Mouse (Mus musculus) lung, postnatal 36 days (tissue): ENCODE data around the gene Tspan2.

Experiments
- DNase-seq: peaks from one replicate; pipeline ENCODE4 v3.0.0; 2022; ENCODE audit warnings: mixed read lengths

The Tspan2 gene

DNA sequence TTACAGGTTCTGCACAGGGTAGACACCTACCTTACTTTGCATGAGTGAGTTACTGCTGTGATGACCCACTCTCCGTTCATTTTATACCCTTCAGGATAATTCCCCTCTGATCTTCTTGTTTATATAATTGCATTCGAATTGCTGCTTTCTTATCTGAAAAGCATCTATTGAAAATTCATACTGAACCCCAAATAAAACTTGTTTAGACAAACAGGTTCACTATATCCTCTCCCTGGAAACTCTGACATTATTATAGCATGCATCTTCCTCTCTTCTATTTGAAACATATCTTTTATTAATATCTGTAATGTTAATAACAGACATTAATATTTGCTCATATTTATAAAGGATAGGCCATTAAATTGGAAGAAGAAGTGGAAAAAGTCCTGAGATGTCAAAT lies 48.3 kb downstream of the Tspan2 start, which contains the start of gene Tshb:
Gene Tshb, minus strand, starts transcription at position 101 of the 400 bp plus-strand sequence.
- no peak for DNase-seq

DNA sequence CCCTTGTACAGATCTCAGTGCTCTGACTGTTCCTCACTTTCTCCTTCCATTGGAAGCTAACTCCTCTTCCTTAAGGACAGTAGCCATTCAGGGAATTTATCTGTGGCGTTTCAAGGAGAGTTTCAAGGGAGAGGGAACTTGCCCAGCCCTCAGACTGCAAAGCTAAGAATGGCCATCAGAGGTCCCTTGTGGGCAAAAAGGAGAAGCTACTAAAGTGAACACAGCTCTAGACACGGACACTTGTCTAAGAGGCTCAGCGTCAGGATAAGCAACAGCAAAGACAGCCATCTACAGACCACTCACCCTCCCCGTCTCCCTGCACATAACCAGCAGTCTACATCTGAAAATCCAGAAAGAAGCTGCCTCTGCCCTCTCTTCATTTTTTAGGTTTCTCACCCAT lies 53.0 kb downstream of the Tspan2 start:
- DNase-seq = peak; percentile 8

DNA sequence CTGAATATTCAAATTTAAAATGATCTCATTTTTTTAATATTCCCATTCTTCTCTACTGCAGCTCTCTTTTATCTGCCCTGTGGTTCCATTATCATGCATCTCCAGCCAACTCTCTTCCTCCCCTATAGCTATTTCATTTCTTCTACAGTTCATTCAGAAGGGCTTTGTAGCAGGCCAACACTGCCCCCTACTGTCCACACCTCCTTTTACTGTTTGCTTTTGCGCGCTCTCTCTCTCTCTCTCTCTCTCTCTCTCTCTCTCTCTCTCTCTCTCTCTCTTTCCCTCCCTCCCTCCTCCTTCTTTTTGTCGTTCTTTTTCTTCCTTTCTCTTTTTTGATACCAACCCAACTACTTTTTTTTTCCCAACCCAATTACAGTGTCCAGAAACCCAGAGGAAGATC lies 69.6 kb downstream of the Tspan2 start:
- DNase-seq = peak; percentile 90

DNA sequence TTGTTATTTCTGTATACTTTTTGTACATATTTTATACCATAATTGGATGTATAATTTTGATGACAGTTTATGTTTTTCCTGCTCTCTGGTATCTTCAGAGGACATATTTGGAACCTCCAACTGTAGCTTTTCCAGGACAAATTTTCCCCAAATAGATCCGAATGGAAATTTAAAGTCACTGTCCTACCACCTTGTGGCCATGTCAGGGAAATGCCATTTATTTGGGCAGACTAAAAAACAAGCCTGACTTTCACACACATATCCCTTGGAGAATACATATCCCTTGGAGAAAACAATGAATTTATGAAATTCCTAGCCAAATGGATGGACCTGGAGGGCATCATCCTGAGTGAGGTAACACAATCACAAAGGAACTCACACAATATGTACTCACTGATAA lies 108.1 kb downstream of the Tspan2 start:
- DNase-seq = no peak

DNA sequence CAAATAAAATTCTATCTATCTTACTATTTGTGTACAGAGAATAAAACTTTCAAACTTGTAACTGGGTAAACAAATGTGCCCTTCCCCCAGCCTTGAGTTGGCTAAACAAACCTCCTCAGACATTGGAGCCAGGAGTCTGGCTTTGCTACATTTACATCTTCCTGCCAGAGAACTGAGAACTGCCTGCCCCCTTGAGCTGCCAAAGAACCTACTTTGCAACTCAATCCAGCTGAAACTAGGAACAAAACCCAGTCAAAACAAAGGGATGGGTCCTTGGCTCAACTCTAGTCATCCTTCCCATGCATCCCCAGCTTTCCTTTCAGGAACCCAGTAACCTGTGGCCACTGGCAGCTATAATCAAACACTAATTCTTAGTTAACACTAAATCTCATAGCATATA lies 114.3 kb downstream of the Tspan2 start:
- no peak for DNase-seq
